Mouse (Mus musculus) embryo, embryonic 10.5 days (tissue): ENCODE results near the gene Sphk1.

ENCODE experiments used
- DNase-seq: peaks from one replicate; pipeline ENCODE4 v3.0.0-alpha.2; 2015; ENCODE audit warnings: low spot score

Sphk1 gene

GRCm38 (mm10) chr11:116538142-116538735, 7.5 kb downstream of the Sphk1 start:
- no peak for DNase-seq

- no peak for DNase-seq
These were observed 10.5 kb downstream of the Sphk1 start for GRCm38 (mm10) chr11:116541183-116541582.

DNA sequence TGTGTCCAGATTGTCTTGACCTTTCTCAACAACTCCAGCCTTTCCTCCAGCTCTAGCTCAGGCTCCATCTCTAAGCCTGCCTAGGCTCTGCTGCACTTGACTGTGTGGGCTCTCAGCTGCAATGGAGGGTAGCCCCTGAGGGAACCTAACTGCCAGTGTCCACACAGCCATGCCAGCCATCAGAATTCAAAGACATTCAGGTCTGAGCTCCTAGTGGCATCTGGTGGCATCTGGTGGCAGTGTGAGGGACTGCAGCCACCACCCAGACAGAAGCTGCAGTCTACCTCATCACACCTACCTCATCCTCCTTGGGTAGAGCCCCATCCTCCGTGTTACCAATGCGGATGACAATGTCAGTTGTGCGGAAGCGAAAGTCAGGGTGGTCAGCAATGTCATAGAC, 12.4 kb downstream of the Sphk1 start:
- DNase-seq, result no peak

DNA sequence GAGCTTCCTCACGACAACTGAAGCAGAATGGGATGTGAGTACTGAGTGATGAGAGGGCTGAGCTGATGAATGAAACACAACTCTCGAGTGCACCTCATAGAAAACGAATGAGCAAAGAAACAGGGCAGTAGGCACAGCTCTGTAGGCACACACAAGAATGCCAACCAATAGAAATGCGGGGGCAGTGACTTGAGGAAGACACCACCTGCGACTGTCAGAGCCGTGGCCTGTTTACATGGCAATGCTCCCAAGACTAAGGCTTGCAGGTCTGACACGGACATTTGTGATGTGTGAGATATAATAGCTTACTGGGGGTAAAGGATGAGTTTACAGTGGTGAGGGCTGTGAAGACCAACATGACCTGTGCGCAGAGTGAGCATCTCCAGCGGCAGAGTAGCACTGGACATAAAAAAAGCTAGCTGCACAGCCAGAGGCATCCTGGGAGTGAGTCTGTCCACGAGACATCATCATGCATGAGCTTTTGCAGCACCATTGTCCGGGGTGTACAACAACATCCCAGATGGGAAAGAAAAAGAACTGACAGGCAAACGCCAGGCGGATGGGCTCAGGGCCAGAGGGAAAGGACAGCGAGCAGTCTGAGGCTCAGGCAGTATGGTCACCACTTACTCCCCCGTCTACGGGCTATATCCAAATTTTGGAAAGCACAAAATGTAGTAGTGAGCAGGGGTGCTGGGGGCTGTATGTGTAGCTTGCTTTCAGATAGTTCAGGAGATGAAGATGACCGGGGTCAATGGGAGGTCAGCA, 16.8 kb downstream of the Sphk1 start:
- DNase-seq, result no peak

- no peak for DNase-seq
These were observed 18.1 kb downstream of the Sphk1 start for GRCm38 (mm10) chr11:116548780-116549179.

GRCm38 (mm10) chr11:116549273-116550038, 18.7 kb downstream of the Sphk1 start:
- no peak for DNase-seq

- DNase-seq, result no peak
These were observed 20.0 kb downstream of the Sphk1 start for GRCm38 (mm10) chr11:116550748-116551147.

DNA sequence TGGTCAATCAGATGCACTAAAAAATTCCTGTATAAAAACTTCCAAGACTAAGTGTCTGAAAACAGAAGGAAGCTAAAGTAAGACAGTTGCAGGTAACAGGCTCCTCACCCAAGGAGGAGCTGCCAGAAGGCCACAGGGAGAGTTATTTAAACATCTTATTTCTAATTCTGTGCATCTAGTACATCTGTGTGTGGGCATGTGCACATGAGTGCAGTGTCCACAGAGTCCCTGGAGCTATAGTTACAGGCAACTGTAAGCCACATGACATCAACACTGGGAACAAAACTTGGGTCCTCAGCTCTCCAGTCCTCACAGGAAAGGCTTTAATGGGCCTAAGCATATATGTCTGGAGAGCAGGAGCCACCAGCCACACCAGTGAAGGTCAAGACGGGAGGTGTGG, 21.5 kb downstream of the Sphk1 start:
- no peak for DNase-seq

DNA sequence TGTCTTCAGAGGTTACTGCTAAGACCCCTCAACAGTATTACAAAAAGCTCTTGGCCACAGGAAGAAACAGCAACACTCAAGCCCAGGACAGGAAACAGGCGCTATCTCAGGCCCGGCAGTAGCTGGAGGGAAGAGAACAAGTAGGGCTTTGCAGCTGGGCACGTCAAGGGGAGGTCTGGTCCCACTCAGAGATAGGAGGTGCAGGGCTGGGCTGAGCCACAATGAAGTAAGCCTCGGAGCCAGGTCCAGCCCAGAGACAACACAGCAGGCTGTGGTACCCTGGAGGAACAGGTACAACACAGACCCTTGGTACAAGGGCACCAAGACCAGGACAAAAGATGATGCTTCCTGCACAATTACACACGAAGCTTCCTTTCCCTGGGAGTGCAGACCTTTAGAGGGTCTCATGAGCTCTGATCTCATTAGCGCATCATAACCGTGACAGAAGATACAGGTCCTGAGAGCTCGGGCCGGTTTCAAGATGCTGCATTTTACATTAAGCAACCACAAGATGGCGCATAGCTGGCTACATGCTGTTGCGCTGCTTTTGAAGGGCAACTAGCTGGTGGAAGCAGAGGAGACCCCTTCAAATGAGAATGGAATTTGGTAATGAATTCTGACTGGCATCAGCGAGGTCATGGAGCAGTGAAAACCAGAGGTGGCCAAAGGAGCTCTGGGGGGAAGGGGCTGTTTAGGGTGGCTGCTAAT, 23.6 kb downstream of the Sphk1 start:
- peak; percentile 83 for DNase-seq

- no peak for DNase-seq
These were observed 24.8 kb downstream of the Sphk1 start for GRCm38 (mm10) chr11:116555572-116555971.

DNA sequence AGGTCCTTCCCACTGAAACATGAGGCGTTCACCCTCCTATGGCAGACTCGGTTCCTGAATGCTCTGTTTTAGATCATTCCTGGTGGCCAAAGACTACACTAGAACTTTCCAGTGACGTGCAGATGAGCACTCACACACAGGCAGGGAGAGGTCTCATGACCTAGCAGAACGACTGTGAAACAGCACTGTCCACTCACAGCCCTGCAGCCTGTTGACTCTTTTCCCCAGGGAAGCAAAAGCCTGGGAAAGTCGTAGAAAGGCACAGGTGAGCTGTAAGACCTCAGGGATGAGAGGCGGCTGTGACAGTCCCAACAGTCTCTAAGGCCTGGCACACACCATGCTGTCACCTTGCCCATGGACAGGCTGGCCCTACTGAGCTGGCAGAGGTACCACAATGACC, 25.6 kb downstream of the Sphk1 start:
- no peak for DNase-seq

- no peak for DNase-seq
These were observed 34.7 kb downstream of the Sphk1 start for GRCm38 (mm10) chr11:116565283-116566041.

DNA sequence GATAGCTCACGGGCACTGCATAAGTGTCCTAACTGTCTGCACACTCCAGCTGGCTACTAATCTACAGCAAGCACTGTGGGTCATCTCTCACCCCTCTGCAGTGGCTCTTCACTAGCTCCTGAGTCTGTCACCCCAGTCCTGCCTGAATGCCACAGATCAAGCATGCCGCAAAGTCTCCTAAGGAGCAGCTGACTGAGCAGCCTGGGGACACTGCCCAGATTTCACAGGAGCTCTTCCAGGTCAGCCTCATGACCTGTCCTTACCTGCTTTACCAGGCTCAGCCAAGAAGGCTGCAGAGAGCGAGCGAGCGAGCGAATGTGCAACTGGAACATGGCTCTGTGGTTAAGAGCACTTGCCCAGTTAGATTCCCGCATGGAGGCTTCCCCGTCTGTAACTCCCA, 36.8 kb downstream of the Sphk1 start:
- DNase-seq, result no peak

DNA sequence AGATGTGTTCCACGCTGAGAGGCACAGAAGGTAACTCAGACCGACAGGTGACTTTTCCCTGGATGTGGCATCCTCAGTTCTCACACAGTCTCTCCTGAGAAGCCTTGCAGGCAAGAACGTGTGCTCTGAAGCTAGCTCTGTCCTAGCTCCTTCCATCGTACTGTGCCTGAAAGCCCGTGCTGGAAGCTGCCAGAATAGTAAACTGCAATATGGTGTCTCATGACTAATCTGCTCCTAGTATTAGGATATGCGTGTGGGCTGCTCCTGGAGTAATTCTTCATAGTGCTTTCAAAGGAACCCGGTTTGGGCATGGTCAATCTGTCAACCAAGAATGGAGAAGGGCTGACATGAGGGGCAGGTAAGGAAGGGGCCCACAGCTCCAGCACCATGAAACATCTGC, 40.1 kb downstream of the Sphk1 start:
- no peak for DNase-seq

GRCm38 (mm10) chr11:116571767-116572679, 41.3 kb downstream of the Sphk1 start:
- DNase-seq, result no peak

DNA sequence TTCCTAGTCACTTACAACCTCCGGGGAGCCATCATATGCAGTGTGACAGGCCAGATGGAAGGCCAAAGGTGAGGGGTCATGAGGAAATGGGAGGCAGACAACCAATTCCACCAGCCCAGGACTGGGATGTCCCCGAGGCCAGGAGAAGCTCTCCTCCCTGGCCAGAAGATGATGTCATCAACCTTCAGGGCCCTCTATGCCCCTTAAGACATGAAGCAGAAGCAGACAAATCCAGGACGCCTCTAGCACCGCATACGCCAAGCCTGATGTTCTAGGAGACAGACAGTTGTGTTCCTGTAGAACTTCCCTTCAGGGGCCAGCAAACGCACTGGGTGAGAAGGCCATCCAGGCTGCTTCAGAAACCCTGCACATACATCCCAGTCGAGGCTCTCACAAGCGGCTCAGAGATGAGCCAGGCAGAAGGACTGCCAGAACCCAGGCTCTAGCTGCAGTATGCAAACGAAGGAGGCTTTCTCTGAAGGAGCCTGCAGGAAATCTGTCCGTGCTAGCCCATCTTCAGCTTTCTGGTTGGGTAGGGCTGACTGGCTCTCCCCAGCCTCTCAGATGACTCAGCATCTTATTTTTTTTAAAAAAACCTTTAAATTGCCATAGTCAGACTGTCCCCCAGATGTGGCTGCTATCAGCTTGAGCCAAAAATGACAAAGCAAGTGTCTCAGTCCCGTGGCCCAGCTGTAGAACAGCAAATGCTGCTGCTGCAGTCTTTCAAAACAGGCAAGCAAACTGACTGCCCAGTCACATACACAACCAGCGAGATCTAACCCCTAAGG, 42.2 kb downstream of the Sphk1 start:
- no peak for DNase-seq

- DNase-seq, result no peak
These were observed 43.8 kb downstream of the Sphk1 start for GRCm38 (mm10) chr11:116574486-116574885.

GRCm38 (mm10) chr11:116574982-116575381, 44.3 kb downstream of the Sphk1 start:
- DNase-seq, result no peak

DNA sequence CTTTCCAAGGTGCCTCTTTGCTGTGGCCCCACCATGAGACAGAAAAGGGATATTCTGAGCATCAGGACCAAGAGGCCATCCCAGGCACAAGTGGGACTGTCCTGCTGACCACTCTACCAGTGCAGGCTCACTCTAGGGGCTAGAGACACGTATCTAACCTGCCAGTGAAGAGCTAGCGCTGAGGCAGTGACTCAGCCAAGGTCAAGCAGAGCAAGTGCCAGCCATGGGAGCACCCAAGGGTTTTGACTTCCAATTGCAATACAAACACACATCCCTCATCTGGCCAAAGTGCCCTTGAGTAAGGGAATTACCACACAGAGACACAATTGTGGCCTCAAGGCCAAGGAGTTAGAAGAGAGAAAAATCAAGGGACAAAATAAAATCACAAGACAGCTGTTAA, 44.7 kb downstream of the Sphk1 start:
- no peak for DNase-seq

GRCm38 (mm10) chr11:116579280-116579679, 48.6 kb downstream of the Sphk1 start:
- DNase-seq, result no peak
